Mouse (Mus musculus) embryonic fibroblast, embryonic 13.5 days (primary cell): ENCODE measurements around the gene Kdsr.

ENCODE experiments used
- CTCF ChIP-seq: IDR thresholded peaks from 2 replicates; pipeline ENCODE4 v1.5.1; 2011; ENCODE audit warnings: mild to moderate bottlenecking, control low read depth, low read length, moderate library complexity, borderline replicate concordance; ENCODE audit not compliant: insufficient read depth
- POLR2A ChIP-seq: IDR thresholded peaks from 2 replicates; pipeline ENCODE4 v1.6.1; 2011; ENCODE audit warnings: low read depth, mild to moderate bottlenecking, control low read depth, low read length, moderate library complexity

- TF ChIP-seq CTCF, result no peak
- TF ChIP-seq POLR2A, result no peak
These were observed 71.4 kb downstream of the Kdsr start for GRCm38 (mm10) chr1:106688161-106688516.
